Mouse (Mus musculus) heart, embryonic 13.5 days (tissue): ENCODE measurements around the gene Gm4871. TPM values are rescaled to one million over a fixed set of nuclear protein-coding genes. Genes with fewer than 3 reads are reported as not detected.

ENCODE experiments used
- ATAC-seq: fragments of 200-750 bp; cut with Nextera tagmentation; 2 replicates; pipeline ENCODE4 v1.8.0; 2017; ENCODE audit warnings: moderate TSS enrichment; ENCODE audit not compliant: insufficient number of reproducible peaks, low FRiP score, low TSS enrichment; ENCODE audit errors: extremely low read depth
- H3K27ac ChIP-seq: fragments of 300-500 bp; sonication (generic); replicated peaks from 2 replicates; pipeline ENCODE4 v1.5.1; 2015; ENCODE audit warnings: moderate library complexity, mild to moderate bottlenecking, inconsistent platforms
- H3K27me3 ChIP-seq: fragments of 300-500 bp; sonication (generic); replicated peaks from 2 replicates; pipeline ENCODE4 v1.6.1; 2015; ENCODE audit warnings: mild to moderate bottlenecking, inconsistent platforms
- H3K36me3 ChIP-seq: fragments of 300-500 bp; sonication (generic); 2 replicates; pipeline ENCODE4 v1.6.1; 2015; ENCODE audit warnings: mild to moderate bottlenecking, inconsistent platforms
- H3K4me1 ChIP-seq: fragments of 300-500 bp; sonication (generic); 2 replicates; pipeline ENCODE4 v1.6.1; 2015; ENCODE audit warnings: inconsistent platforms
- H3K4me2 ChIP-seq: fragments of 300-500 bp; sonication (generic); 2 replicates; pipeline ENCODE4 v1.6.1; 2015; ENCODE audit warnings: inconsistent platforms, mild to moderate bottlenecking, moderate library complexity
- H3K4me3 ChIP-seq: fragments of 300-500 bp; sonication (generic); 2 replicates; pipeline ENCODE4 v1.5.1; 2015; ENCODE audit warnings: moderate library complexity, mild to moderate bottlenecking, inconsistent platforms
- H3K9ac ChIP-seq: fragments of 300-500 bp; sonication (generic); 2 replicates; pipeline ENCODE4 v1.6.1; 2015; ENCODE audit warnings: inconsistent platforms, mild to moderate bottlenecking, moderate library complexity
- H3K9me3 ChIP-seq: fragments of 300-500 bp; sonication (generic); 2 replicates; pipeline ENCODE4 v1.6.1; 2016; ENCODE audit warnings: inconsistent platforms
- WGBS: fragments of 180-500 bp; shearing (Covaris S2); methylation state at CpG from one replicate; pipeline ENCODE4 v1.1.7; 2015; ENCODE audit warnings: mixed read lengths; 5-methylcytosine and 5-hydroxymethylcytosine counted together
- polyA plus RNA-seq: library from polyadenylated mRNA; unstranded; fragments of >200 nt; fragmentation: Nextera tagmentation; extraction: Ambion mirVana; gene quantifications from 2 replicates; pipeline ENCODE4 v1.2.1, GENCODE M21; 2015

Gm4871 gene
- polyA plus RNA-seq, 1 experiment from 2014 or later, result not detected

DNA sequence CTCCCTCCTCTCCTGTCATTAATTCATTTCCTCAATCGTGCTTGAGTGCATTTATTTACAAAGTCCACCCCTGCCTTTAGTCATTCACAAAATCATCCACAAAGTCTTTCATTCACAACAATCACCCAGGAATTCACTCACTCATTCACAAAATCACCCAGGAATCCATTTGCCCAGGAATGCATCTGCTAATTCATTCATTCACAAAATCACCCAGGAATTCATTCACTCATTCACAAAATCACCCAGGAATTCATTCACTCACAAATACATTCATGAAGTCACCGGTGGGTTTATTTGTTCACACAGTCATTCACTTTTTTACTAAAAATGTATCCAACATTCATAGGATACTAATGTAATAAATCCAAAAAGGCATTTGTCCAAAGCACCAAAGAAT, 42.5 kb downstream of the Gm4871 start:
- Histone ChIP-seq H3K36me3 (no peaks in the 10 kb centered on the region), H3K27ac (no peak overlapping the region), H3K4me3 (no peak overlapping the region), H3K4me1 (peaks cover 5% of the 10 kb centered on the region; the same call in 1 of the 2 replicates), H3K9me3 (no peaks in the 10 kb centered on the region), H3K27me3 (no peaks in the 10 kb centered on the region; the same call in 1 of the 2 replicates), H3K9ac (no peak overlapping the region), H3K4me2 (no peak overlapping the region)
- no peak for ATAC-seq
- 79% methylated on average over 2 of the region's 2 CpGs for WGBS

DNA sequence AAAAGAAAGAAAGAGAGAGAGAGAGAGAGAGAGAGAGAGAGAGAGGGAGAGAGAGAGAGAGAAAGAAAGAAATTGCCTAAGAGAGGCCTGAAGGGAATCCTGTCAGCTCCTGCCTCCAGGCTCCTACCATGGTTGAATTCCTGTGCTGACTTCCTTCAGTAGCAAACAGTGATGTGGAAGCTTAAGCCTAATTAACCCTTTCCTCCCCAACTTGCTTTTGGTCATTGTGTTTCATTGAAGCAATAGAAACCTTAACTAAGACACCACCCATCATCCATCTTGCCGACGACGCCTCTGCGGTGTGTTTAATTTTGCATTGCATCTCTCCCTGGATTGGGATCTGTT, 43.5 kb downstream of the Gm4871 start:
- ATAC-seq, result no peak

GRCm38 (mm10) chr5:144988340-144989060, 44.1 kb downstream of the Gm4871 start:
- ATAC-seq, result no peak
- whole genome bisulfite sequencing, result 44% methylated on average over 9 of the region's 9 CpGs

More for the DNA sequence above, 43.5 kb downstream of the Gm4871 start:
- Histone ChIP-seq H3K27ac (no peak overlapping the region), H3K4me2 (no peak overlapping the region), H3K4me1 (peaks cover 5% of the 10 kb centered on the region; the same call in 1 of the 2 replicates), H3K4me3 (no peak overlapping the region), H3K27me3 (no peaks in the 10 kb centered on the region; the same call in 1 of the 2 replicates), H3K36me3 (no peaks in the 10 kb centered on the region), H3K9ac (no peak overlapping the region), H3K9me3 (0 out of 2 replicates have a peak, but pooled peaks cover 3% of the 10 kb centered on the region)
- WGBS, result 75% methylated on average over 4 of the region's 4 CpGs

GRCm38 (mm10) chr5:144987561-144987960, 45.0 kb downstream of the Gm4871 start:
- 87% methylated on average over 13 of the region's 13 CpGs for WGBS
- no peak overlapping the region for H3K4me3 ChIP-seq
- H3K36me3 ChIP-seq, result no peaks in the 10 kb centered on the region
- ATAC-seq, result no peak
- peaks cover 5% of the 10 kb centered on the region; the same call in 1 of the 2 replicates for H3K4me1 ChIP-seq
- no peak overlapping the region for H3K9ac ChIP-seq
- no peak overlapping the region for H3K27ac ChIP-seq
- H3K27me3 ChIP-seq, result no peaks in the 10 kb centered on the region; the same call in 1 of the 2 replicates
- H3K9me3 ChIP-seq, result peaks cover 7% of the 10 kb centered on the region; the same call in 1 of the 2 replicates
- H3K4me2 ChIP-seq, result no peak overlapping the region

More at GRCm38 (mm10) chr5:144988340-144989060, 44.1 kb downstream of the Gm4871 start:
- Histone ChIP-seq H3K9ac (no peak overlapping the region), H3K36me3 (no peaks in the 10 kb centered on the region), H3K9me3 (0 out of 2 replicates have a peak, but pooled peaks cover 3% of the 10 kb centered on the region), H3K4me1 (peaks cover 5% of the 10 kb centered on the region; the same call in 1 of the 2 replicates), H3K4me2 (no peak overlapping the region), H3K27me3 (no peaks in the 10 kb centered on the region; the same call in 1 of the 2 replicates), H3K27ac (no peak overlapping the region), H3K4me3 (no peak overlapping the region)

GRCm38 (mm10) chr5:144984839-144985238, 47.7 kb downstream of the Gm4871 start:
- H3K36me3 ChIP-seq, result no peaks in the 10 kb centered on the region
- H3K9me3 ChIP-seq, result peaks cover 7% of the 10 kb centered on the region; the same call in 1 of the 2 replicates
- H3K4me3 ChIP-seq, result no peak overlapping the region
- 86% methylated on average over 5 of the region's 5 CpGs for WGBS
- no peak overlapping the region for H3K27ac ChIP-seq
- H3K4me2 ChIP-seq, result no peak overlapping the region
- H3K27me3 ChIP-seq, result no peaks in the 10 kb centered on the region
- no peak overlapping the region for H3K9ac ChIP-seq
- ATAC-seq, result no peak
- H3K4me1 ChIP-seq, result peaks cover 5% of the 10 kb centered on the region; the same call in 1 of the 2 replicates

DNA sequence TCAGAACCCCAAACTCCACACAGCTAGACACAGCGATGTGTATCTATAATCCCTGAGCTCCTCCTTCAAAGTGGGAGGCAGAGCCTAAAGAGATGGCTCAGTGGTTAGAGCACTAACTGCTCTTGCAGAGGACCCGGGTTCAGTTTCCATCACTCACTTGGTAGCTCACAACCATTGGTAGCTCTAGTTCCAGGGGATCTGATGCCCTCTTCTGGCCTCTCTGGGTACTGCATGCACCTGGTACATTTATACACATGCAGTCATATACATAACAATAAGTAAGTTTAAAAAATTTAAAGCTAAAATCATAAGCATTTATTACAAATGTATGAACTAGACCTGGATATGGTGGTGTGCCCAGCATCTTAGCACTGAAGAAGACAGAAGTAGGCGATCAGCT, 49.3 kb downstream of the Gm4871 start:
- H3K4me3 ChIP-seq, result no peak overlapping the region
- H3K27me3 ChIP-seq, result no peaks in the 10 kb centered on the region
- peaks cover 7% of the 10 kb centered on the region; the same call in 1 of the 2 replicates for H3K9me3 ChIP-seq
- no peak for ATAC-seq
- no peaks in the 10 kb centered on the region for H3K36me3 ChIP-seq
- peaks cover 10% of the 10 kb centered on the region for H3K4me1 ChIP-seq
- 87% methylated on average over 3 of the region's 3 CpGs for WGBS
- no peak overlapping the region for H3K9ac ChIP-seq
- H3K27ac ChIP-seq, result no peak overlapping the region
- no peak overlapping the region for H3K4me2 ChIP-seq

Other genes with a start within 250 kb of the Gm4871 start
- gene Smurf1, start 66.9 kb downstream of the Gm4871 start, polyA plus RNA-seq, result 12.1 and 12.4 TPM in 2 replicates
- gene 1700018F24Rik, start 10.2 kb upstream of the Gm4871 start, polyA plus RNA-seq, result not detected in 2 replicates
- 92.3 and 99.2 TPM in 2 replicates for gene Arpc1a, start 51.1 kb upstream of the Gm4871 start, polyA plus RNA-seq
- not detected in 2 replicates for gene Kpna7, start 51.3 kb upstream of the Gm4871 start, polyA plus RNA-seq
- gene Arpc1b, start 81.5 kb upstream of the Gm4871 start, polyA plus RNA-seq, result 221 and 234 TPM in 2 replicates
- gene Pdap1, start 107.5 kb upstream of the Gm4871 start, polyA plus RNA-seq, result 62.4 and 62.6 TPM in 2 replicates
- 135 and 150 TPM in 2 replicates for gene Bud31, start 107.6 kb upstream of the Gm4871 start, polyA plus RNA-seq
- 11.6 and 11.8 TPM in 2 replicates for gene Ptcd1, start 134.4 kb upstream of the Gm4871 start, polyA plus RNA-seq
- 27.4 and 28.8 TPM in 2 replicates for gene Cpsf4, start 134.5 kb upstream of the Gm4871 start, polyA plus RNA-seq
- 1,195 and 1,380 TPM in 2 replicates for gene Atp5j2, start 159.3 kb upstream of the Gm4871 start, polyA plus RNA-seq
- 6.8 and 6.9 TPM in 2 replicates for gene Zkscan14, start 169.1 kb upstream of the Gm4871 start, polyA plus RNA-seq
- gene Zkscan5, start 171.8 kb upstream of the Gm4871 start, polyA plus RNA-seq, result 9.5 and 10.9 TPM in 2 replicates
- 26.0 and 30.0 TPM in 2 replicates for gene Zfp655, start 199.0 kb upstream of the Gm4871 start, polyA plus RNA-seq
- 0.32 and 0.48 TPM in 2 replicates for gene Zscan25, start 247.7 kb upstream of the Gm4871 start, polyA plus RNA-seq